Mouse (Mus musculus) embryo, embryonic 11.5 days (tissue): ENCODE measurements around the gene Adam1a.

Experiments used
- DNase-seq: peaks from one replicate; pipeline ENCODE4 v3.0.0-alpha.2; 2012; ENCODE audit warnings: low read depth, low spot score

Adam1a gene

GRCm38 (mm10) chr5:121544910-121545792 lies at the start of gene Adam1a, which contains the start of gene Gm42878:
Gene Adam1a, minus strand, starts transcription at chr5:121545482.
Gene Gm42878, minus strand, starts transcription at chr5:121545482.
- DNase-seq: no peak

- DNase-seq: no peak
These were observed 49.5 kb upstream of the Adam1a start for GRCm38 (mm10) chr5:121594714-121595313.

GRCm38 (mm10) chr5:121593451-121594401 lies 48.4 kb upstream of the Adam1a start, which contains the start of gene Aldh2:
Gene Aldh2, minus strand, starts transcription at chr5:121593824.
- peak; percentile 71 for DNase-seq

GRCm38 (mm10) chr5:121592816-121593407 lies 47.6 kb upstream of the Adam1a start:
- no peak for DNase-seq

GRCm38 (mm10) chr5:121592064-121592815 lies 47.0 kb upstream of the Adam1a start:
- no peak for DNase-seq

GRCm38 (mm10) chr5:121591417-121592063 lies 46.3 kb upstream of the Adam1a start:
- DNase-seq: no peak

- no peak for DNase-seq
These were observed 44.6 kb upstream of the Adam1a start for GRCm38 (mm10) chr5:121589928-121590327.

GRCm38 (mm10) chr5:121586400-121587039 lies 41.2 kb upstream of the Adam1a start:
- no peak for DNase-seq

GRCm38 (mm10) chr5:121585699-121586098 lies 40.4 kb upstream of the Adam1a start:
- no peak for DNase-seq

- no peak for DNase-seq
These were observed 39.7 kb upstream of the Adam1a start for GRCm38 (mm10) chr5:121585005-121585404.

GRCm38 (mm10) chr5:121583765-121584501 lies 38.7 kb upstream of the Adam1a start:
- DNase-seq: no peak

GRCm38 (mm10) chr5:121581945-121582344 lies 36.7 kb upstream of the Adam1a start:
- no peak for DNase-seq

GRCm38 (mm10) chr5:121576927-121577488 lies 31.7 kb upstream of the Adam1a start:
- DNase-seq: no peak

- no peak for DNase-seq
These were observed 30.6 kb upstream of the Adam1a start for GRCm38 (mm10) chr5:121575867-121576266.

- no peak for DNase-seq
These were observed 28.9 kb upstream of the Adam1a start for GRCm38 (mm10) chr5:121574145-121574544.

GRCm38 (mm10) chr5:121570787-121571186 lies 25.5 kb upstream of the Adam1a start:
- DNase-seq: no peak

GRCm38 (mm10) chr5:121569881-121570420 lies 24.7 kb upstream of the Adam1a start:
- DNase-seq: no peak

GRCm38 (mm10) chr5:121566035-121566681 lies 20.9 kb upstream of the Adam1a start:
- no peak for DNase-seq
